ENCODE assay signal across 29 mouse cellular contexts in genomic region chr10:116349004-116349403, GRCm38 (mm10).
"Had no signal": no experiment of that assay in that cellular context is flagged by ENCODE, and none has a peak within 500 bp of the region (broad histone marks: within the 10 kb centered on the region; RNA-seq: fewer than 3 reads in every experiment).

No protein-coding gene starts in this region.

- H3K4me1 ChIP-seq: heart, embryonic 12.5 days; heart, embryonic 13.5 days; heart, embryonic 15.5 days; hindbrain, embryonic 12.5 days; hindbrain, embryonic 15.5 days; intestine, embryonic 15.5 days; kidney, embryonic 15.5 days had no signal

- H3K9ac ChIP-seq: heart, embryonic 12.5 days; heart, embryonic 13.5 days; heart, embryonic 15.5 days; hindbrain, embryonic 12.5 days; hindbrain, embryonic 13.5 days; hindbrain, embryonic 14.5 days; hindbrain, embryonic 15.5 days; intestine, embryonic 15.5 days; kidney, embryonic 15.5 days had no signal

- H3K4me3 ChIP-seq: heart, embryonic 12.5 days; heart, embryonic 13.5 days; heart, embryonic 15.5 days; hindbrain, embryonic 10.5 days; hindbrain, embryonic 12.5 days; hindbrain, embryonic 13.5 days; hindbrain, embryonic 15.5 days; intestine, embryonic 15.5 days; kidney, embryonic 15.5 days; layer of hippocampus, adult 2 months; left cerebral cortex, adult 2 months had no signal

- H3K27ac ChIP-seq: heart, embryonic 13.5 days; heart, embryonic 15.5 days; hindbrain, embryonic 10.5 days; hindbrain, embryonic 12.5 days; hindbrain, embryonic 13.5 days; hindbrain, embryonic 14.5 days; hindbrain, embryonic 15.5 days; hindbrain, postnatal 0 days; intestine, embryonic 15.5 days; kidney, embryonic 15.5 days; kidney, postnatal 0 days; layer of hippocampus, adult 2 months; left cerebral cortex, adult 2 months had no signal

- H3K9me3 ChIP-seq: heart, embryonic 12.5 days; heart, embryonic 13.5 days; heart, embryonic 15.5 days; hindbrain, embryonic 10.5 days; hindbrain, embryonic 12.5 days; hindbrain, embryonic 13.5 days; hindbrain, embryonic 15.5 days; intestine, embryonic 15.5 days; kidney, embryonic 15.5 days had no signal

- H3K4me2 ChIP-seq: heart, embryonic 11.5 days; heart, embryonic 12.5 days; heart, embryonic 13.5 days; heart, embryonic 15.5 days; hindbrain, embryonic 12.5 days; hindbrain, embryonic 13.5 days; hindbrain, embryonic 14.5 days; hindbrain, embryonic 15.5 days; intestine, embryonic 15.5 days; kidney, embryonic 15.5 days had no signal

- H3K36me3 ChIP-seq: heart, embryonic 15.5 days; hindbrain, embryonic 10.5 days; hindbrain, embryonic 12.5 days; hindbrain, embryonic 13.5 days; hindbrain, embryonic 15.5 days; intestine, embryonic 15.5 days; kidney, embryonic 15.5 days had no signal

- H3K27me3 ChIP-seq: heart, embryonic 12.5 days; heart, embryonic 13.5 days; heart, embryonic 15.5 days; hindbrain, embryonic 12.5 days; hindbrain, embryonic 15.5 days; intestine, embryonic 15.5 days; kidney, embryonic 15.5 days had no signal

- DNase-seq: heart, postnatal 10 days; heart, postnatal 14 days; heart, postnatal 36 days; heart, postnatal 4 days; kidney, adult 11 months; kidney, adult 8-10 months; kidney, adult 9 months; kidney, postnatal 10 days; kidney, postnatal 14 days; kidney, postnatal 25 days; kidney, postnatal 36 days; kidney, postnatal 4 days; layer of hippocampus, adult 9-11 months; layer of hippocampus, postnatal 36 days had no signal
